Mouse (Mus musculus) liver, embryonic 13.5 days (tissue): ENCODE measurements at regions not wholly inside any gene's neighbourhood (a gene's known extent, or its start where the extent isn't known, plus 50 kb on each side); places are given as distances from the start of the nearest gene placed in this dataset.

Experiments used
- ATAC-seq: fragments of 200-750 bp; cut with Nextera tagmentation; 2 replicates; pipeline ENCODE4 v1.8.0; 2017; ENCODE audit warnings: low read depth, mild to moderate bottlenecking, moderate number of reproducible peaks, moderate library complexity
- DNase-seq: peaks from one replicate; pipeline ENCODE4 v3.0.0; 2022
- H3K27ac ChIP-seq: fragments of 300-500 bp; sonication (generic); 2 replicates; pipeline ENCODE4 v1.5.1; 2015; ENCODE audit warnings: moderate library complexity, mild to moderate bottlenecking, inconsistent platforms
- H3K27me3 ChIP-seq: fragments of 300-500 bp; sonication (generic); 2 replicates; pipeline ENCODE4 v1.6.1; 2015; ENCODE audit warnings: mild to moderate bottlenecking, inconsistent platforms
- H3K36me3 ChIP-seq: fragments of 300-500 bp; sonication (generic); 2 replicates; pipeline ENCODE4 v1.6.1; 2015; ENCODE audit warnings: mild to moderate bottlenecking, inconsistent platforms
- H3K4me1 ChIP-seq: fragments of 300-500 bp; sonication (generic); replicated peaks from 2 replicates; pipeline ENCODE4 v1.6.1; 2015; ENCODE audit warnings: inconsistent platforms
- H3K4me2 ChIP-seq: fragments of 300-500 bp; sonication (generic); 2 replicates; pipeline ENCODE4 v1.6.1; 2015; ENCODE audit warnings: inconsistent platforms, mild to moderate bottlenecking, moderate library complexity
- H3K4me3 ChIP-seq: fragments of 300-500 bp; sonication (generic); replicated peaks from 2 replicates; pipeline ENCODE4 v1.5.1; 2015; ENCODE audit warnings: mild to moderate bottlenecking, inconsistent platforms
- H3K9ac ChIP-seq: fragments of 300-500 bp; sonication (generic); 2 replicates; pipeline ENCODE4 v1.6.1; 2015; ENCODE audit warnings: mild to moderate bottlenecking, inconsistent platforms
- H3K9me3 ChIP-seq: fragments of 300-500 bp; sonication (generic); replicated peaks from 2 replicates; pipeline ENCODE4 v1.6.1; 2016; ENCODE audit warnings: inconsistent platforms
- WGBS: fragments of 180-500 bp; shearing (Covaris S2); methylation state at CpG from one replicate; pipeline ENCODE4 v1.1.7; 2015; ENCODE audit not compliant: insufficient replicate concordance; 5-methylcytosine and 5-hydroxymethylcytosine counted together

- Histone ChIP-seq H3K4me1 (no peaks in the 10 kb centered on the region), H3K36me3 (no peaks in the 10 kb centered on the region), H3K27me3 (no peaks in the 10 kb centered on the region), H3K9me3 (no peaks in the 10 kb centered on the region), H3K4me3 (no peak overlapping the region), H3K9ac (no peak overlapping the region), H3K27ac (no peak overlapping the region), H3K4me2 (no peak overlapping the region)
- WGBS = 50% methylated on average over 6 of the region's 6 CpGs
- ATAC-seq (no peak), DNase-seq (no peak)
Observed at GRCm38 (mm10) chr8:8231308-8231985, 429.6 kb downstream of the Efnb2 start.

- 52% methylated on average over 2 of the region's 2 CpGs for WGBS
- no peaks in the 10 kb centered on the region for H3K27me3 ChIP-seq
- H3K4me2 ChIP-seq = no peak overlapping the region
- no peak overlapping the region for H3K9ac ChIP-seq
- ATAC-seq = no peak
- H3K9me3 ChIP-seq = no peaks in the 10 kb centered on the region
- H3K36me3 ChIP-seq = no peaks in the 10 kb centered on the region
- DNase-seq = no peak
- H3K27ac ChIP-seq = no peak overlapping the region
- H3K4me1 ChIP-seq = no peaks in the 10 kb centered on the region
- H3K4me3 ChIP-seq = no peak overlapping the region
Observed at GRCm38 (mm10) chr8:8225994-8226393, 435.0 kb downstream of the Efnb2 start.

GRCm38 (mm10) chr8:8225175-8225830 lies 435.7 kb downstream of the Efnb2 start:
- no peak for ATAC-seq
- Histone ChIP-seq H3K4me1 (no peaks in the 10 kb centered on the region), H3K9me3 (no peaks in the 10 kb centered on the region), H3K4me3 (no peak overlapping the region), H3K36me3 (no peaks in the 10 kb centered on the region), H3K27ac (no peak overlapping the region), H3K27me3 (no peaks in the 10 kb centered on the region), H3K4me2 (no peak overlapping the region), H3K9ac (no peak overlapping the region)
- no peak for DNase-seq
- 38% methylated on average over 2 of the region's 2 CpGs for whole genome bisulfite sequencing

- Histone ChIP-seq H3K9me3 (no peaks in the 10 kb centered on the region), H3K4me1 (no peaks in the 10 kb centered on the region), H3K4me2 (no peak overlapping the region), H3K27me3 (no peaks in the 10 kb centered on the region), H3K9ac (no peak overlapping the region), H3K27ac (no peak overlapping the region), H3K36me3 (no peaks in the 10 kb centered on the region), H3K4me3 (no peak overlapping the region)
- 65% methylated on average over 14 of the region's 14 CpGs for WGBS
- no peak for DNase-seq
- no peak for ATAC-seq
Observed at GRCm38 (mm10) chr8:8220395-8221031, 440.5 kb downstream of the Efnb2 start.

GRCm38 (mm10) chr8:8219701-8220394 lies 441.2 kb downstream of the Efnb2 start:
- Histone ChIP-seq H3K36me3 (no peaks in the 10 kb centered on the region), H3K9me3 (no peaks in the 10 kb centered on the region), H3K27ac (no peak overlapping the region), H3K27me3 (no peaks in the 10 kb centered on the region), H3K9ac (no peak overlapping the region), H3K4me3 (no peak overlapping the region), H3K4me1 (no peaks in the 10 kb centered on the region), H3K4me2 (no peak overlapping the region)
- DNase-seq (no peak), ATAC-seq (no peak)
- 65% methylated on average over 12 of the region's 12 CpGs for WGBS

- DNase-seq = no peak
- Histone ChIP-seq H3K9me3 (no peaks in the 10 kb centered on the region), H3K4me1 (no peaks in the 10 kb centered on the region), H3K4me2 (no peak overlapping the region), H3K27ac (no peak overlapping the region), H3K9ac (no peak overlapping the region), H3K27me3 (no peaks in the 10 kb centered on the region), H3K4me3 (no peak overlapping the region), H3K36me3 (no peaks in the 10 kb centered on the region)
- WGBS = 40% methylated on average over 3 of the region's 3 CpGs
- ATAC-seq = no peak
Observed at GRCm38 (mm10) chr8:8193036-8193435, 468.0 kb downstream of the Efnb2 start.

GRCm38 (mm10) chr8:8186046-8186445 lies 475.0 kb downstream of the Efnb2 start:
- DNase-seq = no peak
- H3K4me3 ChIP-seq = no peak overlapping the region
- H3K4me1 ChIP-seq = no peaks in the 10 kb centered on the region
- no peak overlapping the region for H3K9ac ChIP-seq
- H3K27me3 ChIP-seq = no peaks in the 10 kb centered on the region
- 44% methylated on average over 3 of the region's 3 CpGs for WGBS
- H3K36me3 ChIP-seq = no peaks in the 10 kb centered on the region
- H3K9me3 ChIP-seq = no peaks in the 10 kb centered on the region
- H3K4me2 ChIP-seq = no peak overlapping the region
- no peak overlapping the region for H3K27ac ChIP-seq
- no peak for ATAC-seq

GRCm38 (mm10) chr8:8183233-8183622 lies 477.8 kb downstream of the Efnb2 start:
- Histone ChIP-seq H3K4me3 (no peak overlapping the region), H3K27ac (no peak overlapping the region), H3K36me3 (no peaks in the 10 kb centered on the region), H3K4me1 (no peaks in the 10 kb centered on the region), H3K27me3 (no peaks in the 10 kb centered on the region), H3K9me3 (no peaks in the 10 kb centered on the region), H3K4me2 (no peak overlapping the region), H3K9ac (no peak overlapping the region)
- DNase-seq = no peak
- no peak for ATAC-seq
- 50% methylated on average over 6 of the region's 6 CpGs for WGBS

- H3K4me3 ChIP-seq = no peak overlapping the region
- DNase-seq = no peak
- 52% methylated on average over 4 of the region's 4 CpGs for WGBS
- H3K36me3 ChIP-seq = no peaks in the 10 kb centered on the region
- H3K9ac ChIP-seq = no peak overlapping the region
- no peak overlapping the region for H3K27ac ChIP-seq
- H3K9me3 ChIP-seq = no peaks in the 10 kb centered on the region
- H3K27me3 ChIP-seq = no peaks in the 10 kb centered on the region
- no peaks in the 10 kb centered on the region for H3K4me1 ChIP-seq
- no peak for ATAC-seq
- no peak overlapping the region for H3K4me2 ChIP-seq
Observed at GRCm38 (mm10) chr8:8182616-8183232, 478.3 kb downstream of the Efnb2 start.

- H3K4me2 ChIP-seq = no peak overlapping the region
- 64% methylated on average over 2 of the region's 2 CpGs for WGBS
- no peaks in the 10 kb centered on the region for H3K36me3 ChIP-seq
- H3K4me1 ChIP-seq = no peaks in the 10 kb centered on the region
- H3K27me3 ChIP-seq = no peaks in the 10 kb centered on the region
- H3K9ac ChIP-seq = no peak overlapping the region
- DNase-seq = no peak
- H3K4me3 ChIP-seq = no peak overlapping the region
- H3K27ac ChIP-seq = no peak overlapping the region
- no peaks in the 10 kb centered on the region for H3K9me3 ChIP-seq
- ATAC-seq = no peak
Observed at GRCm38 (mm10) chr8:8182108-8182507, 478.9 kb downstream of the Efnb2 start.

GRCm38 (mm10) chr8:8174286-8174685 lies 486.8 kb downstream of the Efnb2 start:
- Histone ChIP-seq H3K9me3 (no peaks in the 10 kb centered on the region), H3K4me3 (no peak overlapping the region), H3K9ac (no peak overlapping the region), H3K36me3 (no peaks in the 10 kb centered on the region), H3K4me1 (no peaks in the 10 kb centered on the region), H3K4me2 (no peak overlapping the region), H3K27ac (no peak overlapping the region), H3K27me3 (no peaks in the 10 kb centered on the region)
- ATAC-seq (no peak), DNase-seq (no peak)
- 38% methylated on average over 2 of the region's 2 CpGs for WGBS
